Mouse (Mus musculus): ENCODE measurements around the gene Ptprq. TPM values are rescaled to one million over a fixed set of nuclear protein-coding genes. Genes with fewer than 3 reads are reported as not detected.

Gene Ptprq
- polyA plus RNA-seq, 2 experiments from 2014 or later: not detected

DNA sequence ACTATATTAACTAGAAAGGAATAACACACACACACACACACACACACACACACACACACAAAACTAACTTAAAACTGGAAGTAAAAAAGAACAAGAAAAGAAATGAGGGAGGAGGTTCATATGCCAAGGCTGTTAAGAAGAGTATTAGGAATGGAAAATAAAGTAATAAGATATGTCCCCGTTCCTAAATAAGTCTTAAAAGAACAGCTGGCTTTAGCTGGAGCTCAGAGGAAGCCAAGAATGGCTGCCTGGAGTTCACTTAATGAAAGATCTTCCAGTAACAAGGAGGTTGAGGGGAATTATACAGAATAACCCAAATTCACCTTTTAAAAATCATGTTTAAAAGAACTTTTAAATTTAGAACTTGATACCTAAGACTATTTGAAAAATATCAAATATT, 93.2 kb downstream of the Ptprq start:
- no peak for ATAC-seq

DNA sequence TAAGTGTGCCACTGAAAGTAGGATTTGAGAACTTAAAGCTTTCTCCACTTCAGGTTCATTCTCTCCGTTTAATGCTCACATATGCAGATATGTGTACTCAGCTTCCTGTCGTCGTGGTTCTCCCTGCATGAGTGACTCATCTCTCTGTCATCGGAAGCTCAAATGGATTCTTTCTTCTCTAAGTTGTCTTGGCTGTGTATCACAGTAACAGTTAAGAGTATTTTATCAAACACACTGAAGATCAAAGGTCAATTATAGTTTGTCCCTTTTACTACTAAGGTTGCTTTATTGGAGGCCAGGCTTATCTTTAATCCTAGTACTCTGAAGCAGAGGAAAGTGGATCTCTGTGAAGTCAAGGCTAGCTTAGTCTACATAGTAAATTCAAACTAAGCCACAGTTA, 95.6 kb downstream of the Ptprq start:
- no peak for ATAC-seq

DNA sequence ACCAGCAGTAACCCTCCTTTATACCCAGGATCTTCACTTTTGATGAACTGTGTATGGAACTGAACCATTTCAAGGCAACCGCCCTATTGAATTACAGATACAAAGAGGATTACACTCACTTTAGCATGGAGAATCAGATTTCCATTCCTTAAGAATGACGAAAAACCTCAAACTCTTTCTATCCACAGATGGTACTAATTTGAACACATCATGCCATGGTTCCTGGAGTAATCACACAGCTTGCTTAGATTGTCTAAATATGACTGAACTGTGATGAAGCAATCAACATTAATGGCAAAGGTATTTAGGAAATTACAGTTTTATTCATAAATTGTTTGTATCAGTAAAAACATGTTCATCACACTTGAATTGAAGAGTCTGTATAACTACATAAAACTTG, 104.4 kb downstream of the Ptprq start:
- no peak for ATAC-seq

DNA sequence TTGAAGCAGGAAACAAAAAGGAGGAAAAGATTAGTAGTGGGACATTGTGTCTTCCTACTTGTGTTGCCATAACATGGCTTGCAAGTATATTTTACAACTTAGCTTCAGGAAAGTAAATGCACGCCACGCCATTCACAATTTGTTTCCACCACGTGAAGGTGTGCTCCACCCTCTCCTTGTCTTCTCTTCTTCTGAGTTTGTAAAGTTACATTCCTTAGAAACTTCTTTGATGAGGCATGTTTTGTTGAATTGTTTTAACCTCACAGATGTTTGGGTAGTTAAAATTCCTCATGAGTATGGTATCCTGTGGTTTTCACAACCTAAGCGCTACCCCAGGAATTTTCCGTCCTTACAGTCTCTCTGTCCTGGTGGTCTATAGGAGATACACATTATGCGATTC, 118.5 kb downstream of the Ptprq start:
- no peak for ATAC-seq

GRCm38 (mm10) chr10:107583360-107583759, 136.5 kb downstream of the Ptprq start:
- ATAC-seq: no peak

DNA sequence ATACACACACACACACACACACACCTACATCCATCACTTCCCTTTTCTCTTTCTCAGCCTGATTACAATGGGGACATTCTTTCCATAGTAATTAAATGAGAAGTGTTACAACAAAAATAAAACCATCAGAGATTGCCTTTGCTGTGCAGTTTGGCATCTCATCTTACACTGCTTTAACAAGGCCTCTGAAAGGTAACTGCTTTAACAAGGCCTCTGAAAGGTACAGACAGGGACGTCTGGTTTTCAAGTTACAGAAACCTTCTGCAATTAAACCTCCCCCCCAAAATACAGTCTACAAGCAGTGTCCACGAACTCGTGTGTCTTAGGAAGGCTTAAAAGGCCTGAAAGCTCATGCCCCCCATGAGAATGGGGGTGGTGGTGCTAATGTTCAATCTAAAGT, 150.8 kb downstream of the Ptprq start:
- no peak for ATAC-seq

DNA sequence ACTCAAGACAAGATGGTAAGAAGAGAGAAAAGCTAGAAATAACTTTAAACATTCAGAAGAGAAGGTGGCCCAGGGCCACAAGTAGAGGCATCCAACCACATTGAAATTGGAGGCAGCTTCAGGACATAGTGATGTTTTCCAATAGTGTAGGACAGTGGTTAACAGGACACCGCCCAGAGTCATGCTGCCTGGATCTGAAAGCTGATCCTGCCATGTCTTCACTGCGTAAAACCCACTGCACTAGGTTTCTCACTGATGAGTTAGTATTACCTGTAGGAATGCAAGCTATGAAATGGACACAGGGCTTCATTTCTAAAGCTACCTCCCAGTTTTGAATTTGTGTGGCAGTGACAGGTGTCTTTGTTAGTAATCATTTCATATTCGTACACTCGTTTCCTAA, 151.6 kb downstream of the Ptprq start:
- ATAC-seq: no peak

DNA sequence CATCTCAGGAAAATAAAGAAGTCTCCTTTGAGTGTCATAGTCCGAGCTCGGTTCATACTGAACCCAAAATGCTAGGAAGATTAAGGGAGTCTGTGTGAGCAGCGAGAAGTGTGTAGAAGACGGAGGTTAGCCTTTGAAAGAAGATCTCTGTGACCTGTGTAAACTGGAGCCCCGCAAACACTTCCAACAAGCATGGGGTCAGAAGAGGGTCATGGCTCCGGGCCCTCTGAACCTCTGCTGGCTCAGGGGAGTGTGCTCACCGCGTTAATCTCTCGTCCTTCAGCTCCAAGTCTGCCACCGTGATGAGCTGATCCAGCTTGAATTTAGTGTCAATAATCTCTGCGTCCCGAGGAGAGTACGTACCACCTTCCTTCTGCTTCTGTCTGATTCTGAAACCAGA, 157.0 kb downstream of the Ptprq start:
- no peak for ATAC-seq

DNA sequence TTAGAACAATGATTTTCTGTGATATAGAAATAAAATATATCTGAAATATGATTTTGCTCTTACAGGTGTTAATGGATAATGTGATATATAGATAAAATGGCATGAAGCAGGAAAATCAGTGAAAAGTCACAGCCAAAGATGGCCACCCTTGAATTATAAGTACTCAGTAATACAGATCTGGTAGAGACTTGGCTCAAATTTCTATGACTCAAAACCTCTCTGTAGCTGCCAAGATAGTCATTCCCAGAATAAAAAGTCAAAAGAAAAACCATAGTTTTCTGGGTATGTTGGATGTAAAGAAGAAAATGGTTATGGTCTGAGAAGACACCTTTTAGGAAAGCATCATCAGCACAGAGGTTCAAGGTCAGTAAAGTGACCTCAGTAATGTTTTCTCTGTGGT, 159.0 kb downstream of the Ptprq start:
- no peak for ATAC-seq

GRCm38 (mm10) chr10:107543026-107543425, 176.8 kb downstream of the Ptprq start:
- ATAC-seq: no peak

DNA sequence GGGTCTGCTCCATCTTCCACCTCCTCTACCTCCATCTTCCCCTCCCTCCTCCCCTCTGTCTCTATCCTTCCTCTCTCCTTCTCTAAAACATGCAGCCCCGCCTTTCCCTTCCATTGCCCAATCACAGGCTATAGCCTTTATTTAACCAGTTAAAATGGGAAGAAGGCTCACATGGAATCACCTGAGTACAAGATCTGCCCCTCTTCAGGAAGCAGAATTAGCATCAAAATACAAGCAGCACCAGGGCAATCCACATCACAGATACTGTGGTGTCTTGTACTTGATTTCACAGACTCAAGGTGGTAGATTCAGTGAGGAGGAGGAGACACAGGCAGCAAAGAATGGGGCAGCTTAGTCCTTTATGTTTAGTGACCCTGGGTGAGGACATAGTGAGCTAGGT, 191.1 kb downstream of the Ptprq start:
- no peak for ATAC-seq

DNA sequence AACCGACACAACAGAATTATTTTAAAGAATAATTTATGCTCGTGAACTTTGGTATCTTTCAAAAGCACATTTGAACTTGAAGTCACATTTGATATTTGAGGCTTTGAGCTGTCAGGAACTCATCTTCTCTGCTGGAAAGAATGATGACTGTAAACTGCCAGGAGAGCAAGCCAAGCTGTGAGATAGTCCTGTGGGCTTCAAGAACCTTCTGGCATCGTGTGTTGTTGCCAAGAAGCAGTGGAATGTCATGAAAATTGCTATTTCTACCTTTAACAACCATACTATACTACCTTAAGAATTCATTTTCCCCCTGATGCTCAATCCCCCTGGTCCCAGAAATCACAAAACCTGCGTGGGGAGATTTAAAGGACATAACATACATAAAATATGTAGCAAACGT, 200.6 kb downstream of the Ptprq start:
- ATAC-seq: no peak

GRCm38 (mm10) chr10:107516641-107517040, 203.2 kb downstream of the Ptprq start:
- no peak for ATAC-seq

DNA sequence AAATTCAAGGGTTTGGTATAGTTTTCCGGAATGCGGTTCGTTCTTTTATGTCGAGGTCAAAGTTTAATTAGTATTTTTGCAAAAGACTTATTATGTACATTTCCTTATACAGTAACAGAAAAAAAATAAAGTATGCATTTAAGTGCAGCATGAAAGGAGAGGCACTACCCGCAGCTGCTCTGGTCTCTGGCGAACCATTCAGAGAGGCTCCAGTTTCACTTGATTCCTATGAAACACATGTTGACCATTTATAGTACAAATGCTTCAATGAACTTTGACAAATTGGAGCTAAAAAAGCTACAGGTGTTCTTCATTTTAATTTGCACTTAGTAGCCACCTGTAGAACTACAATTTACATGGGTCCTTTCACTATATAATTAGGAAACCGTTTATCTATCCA, 205.1 kb downstream of the Ptprq start:
- ATAC-seq: no peak

DNA sequence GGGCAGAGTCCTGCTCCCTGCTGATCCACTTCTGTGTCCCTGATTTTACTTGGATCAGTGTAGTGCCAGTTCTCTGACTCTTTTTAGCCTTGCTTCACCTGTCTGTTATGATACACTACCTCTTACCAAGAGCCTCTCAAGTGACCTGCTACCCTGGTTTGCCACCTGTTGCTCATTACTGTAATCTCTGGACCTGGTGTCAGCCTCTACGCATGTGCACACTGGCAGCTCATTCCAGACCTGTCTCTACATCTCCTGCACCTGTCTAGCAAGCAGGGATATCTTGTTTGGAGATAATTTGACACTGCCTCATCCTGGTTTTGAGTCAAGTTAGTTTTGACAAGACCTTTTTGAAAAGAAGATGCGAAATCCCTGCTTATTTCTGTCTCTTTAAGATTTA, 213.5 kb downstream of the Ptprq start:
- ATAC-seq: no peak

- ATAC-seq: no peak
These were observed 216.4 kb downstream of the Ptprq start for GRCm38 (mm10) chr10:107503430-107503829.

DNA sequence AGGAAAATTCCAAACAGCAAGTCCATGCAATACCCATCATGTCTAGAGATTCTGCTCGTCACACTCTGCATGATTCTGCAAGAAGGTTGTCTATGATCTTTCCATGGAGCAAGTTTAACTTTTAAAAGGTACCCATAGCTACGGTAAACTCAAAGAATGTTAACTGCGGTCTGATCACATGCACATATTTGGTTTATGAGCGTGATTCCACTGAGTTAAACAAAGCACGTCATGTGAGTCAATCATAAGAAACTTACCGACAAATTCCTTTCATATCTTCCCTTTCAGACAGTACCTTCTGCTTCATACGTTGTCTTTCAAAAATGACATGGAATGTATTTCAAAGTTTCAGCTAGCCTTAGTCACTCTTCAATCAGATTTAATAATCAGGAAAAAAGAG, 217.7 kb downstream of the Ptprq start:
- ATAC-seq: no peak

DNA sequence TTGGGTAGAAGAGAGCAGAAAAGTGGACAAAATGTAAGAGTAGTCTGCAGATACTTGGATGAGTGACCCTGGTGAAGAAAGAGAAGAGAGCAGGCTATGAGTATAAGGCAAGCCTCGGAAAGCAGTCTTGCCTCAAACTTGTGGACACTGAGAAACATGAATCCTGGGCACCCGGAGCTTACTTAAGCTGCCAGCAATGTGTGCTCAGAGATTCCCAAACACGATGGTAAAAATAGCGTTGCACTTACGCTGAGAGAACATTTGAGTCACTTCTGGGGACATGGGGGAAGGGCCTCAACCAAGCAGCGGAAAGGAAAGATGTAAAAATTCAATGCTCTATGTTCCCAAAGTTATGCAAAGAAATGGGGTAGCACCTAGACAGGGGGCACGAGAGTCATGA, 220.2 kb downstream of the Ptprq start:
- no peak for ATAC-seq

DNA sequence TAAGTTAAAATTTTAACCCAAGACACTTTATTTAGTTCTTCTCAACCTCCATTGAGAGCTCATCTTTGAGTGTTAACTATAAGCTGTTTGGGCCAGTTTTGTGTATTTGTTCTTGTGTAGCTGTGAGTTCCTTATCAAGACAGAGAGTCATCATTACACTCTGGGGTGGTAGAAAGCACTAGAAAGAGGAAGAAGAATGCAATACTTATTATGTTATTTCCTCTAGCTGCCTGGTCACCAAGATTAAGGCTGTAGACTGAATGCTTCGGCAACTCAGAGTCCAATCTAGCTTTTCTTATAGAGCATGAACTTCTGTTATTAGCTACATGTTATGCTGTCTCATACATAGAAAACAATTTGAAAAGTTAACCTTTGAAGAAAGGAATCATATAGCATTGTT, 223.4 kb downstream of the Ptprq start:
- no peak for ATAC-seq

DNA sequence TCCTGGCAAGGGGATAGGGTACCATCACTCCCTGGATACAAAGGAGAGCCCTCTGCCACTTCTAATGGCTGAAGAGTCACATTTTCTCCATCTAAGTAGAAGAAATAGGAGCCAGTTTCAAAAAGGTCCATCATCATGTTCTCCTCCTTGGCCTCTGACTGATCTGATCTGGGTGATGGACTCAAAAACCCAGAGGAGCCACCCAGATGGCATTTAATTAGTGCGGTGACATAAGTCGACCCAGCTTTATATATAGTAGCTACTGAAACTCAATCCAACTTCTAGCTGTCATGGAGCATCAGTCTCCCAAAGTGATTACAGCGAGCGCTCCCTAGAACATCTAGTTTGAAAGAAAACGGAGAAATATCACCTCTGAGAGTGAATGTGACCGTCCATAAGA, 225.3 kb downstream of the Ptprq start, which contains the start of gene Myf6:
Myf6 (minus strand) TSS at position 170 of the 400 bp plus-strand sequence.
- ATAC-seq: no peak

DNA sequence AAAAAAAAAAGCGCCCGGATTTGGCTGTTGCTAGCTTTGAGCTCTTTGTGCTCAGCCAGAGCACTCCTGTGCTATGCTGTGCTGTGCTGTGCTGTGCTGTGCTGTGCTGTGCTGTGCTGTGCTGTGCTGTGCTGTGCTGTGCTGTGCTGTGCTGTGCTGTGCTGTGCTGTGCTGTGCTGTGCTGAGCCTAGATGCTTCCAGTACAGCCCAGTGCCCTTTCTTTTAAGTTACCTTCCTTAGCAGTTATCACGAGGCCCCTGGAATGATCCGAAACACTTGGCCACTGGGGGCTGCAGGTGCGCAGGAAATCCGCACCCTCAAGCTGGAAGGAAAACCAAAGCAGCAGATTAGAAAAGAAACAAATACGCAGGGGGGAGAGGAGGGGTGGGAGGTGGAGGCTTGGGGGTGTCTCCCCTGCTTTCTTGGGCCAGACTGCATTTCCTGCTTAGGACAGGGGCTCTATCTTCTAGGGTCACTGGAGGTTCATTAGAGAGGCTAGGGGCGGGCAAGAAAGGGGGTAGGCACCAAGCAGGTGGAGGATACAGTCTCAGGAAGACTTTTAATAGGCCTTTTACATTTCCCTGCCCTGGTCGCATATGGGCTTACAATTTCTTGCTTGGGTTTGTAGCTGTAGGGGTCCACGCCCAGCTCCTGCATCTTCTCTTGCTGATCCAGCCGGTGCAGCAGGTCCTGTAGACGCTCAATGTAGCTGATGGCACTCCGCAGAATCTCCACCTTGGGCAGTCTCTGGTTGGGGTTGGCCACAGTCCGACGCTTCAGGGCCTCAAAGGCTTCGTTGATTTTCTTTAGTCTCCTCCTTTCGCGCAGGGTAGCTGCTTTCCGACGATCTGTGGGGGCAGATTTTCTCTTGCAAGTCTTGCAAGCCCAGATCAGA, 226.0 kb downstream of the Ptprq start:
- no peak for ATAC-seq

- ATAC-seq: no peak
These were observed 226.8 kb downstream of the Ptprq start for GRCm38 (mm10) chr10:107492867-107493579.

DNA sequence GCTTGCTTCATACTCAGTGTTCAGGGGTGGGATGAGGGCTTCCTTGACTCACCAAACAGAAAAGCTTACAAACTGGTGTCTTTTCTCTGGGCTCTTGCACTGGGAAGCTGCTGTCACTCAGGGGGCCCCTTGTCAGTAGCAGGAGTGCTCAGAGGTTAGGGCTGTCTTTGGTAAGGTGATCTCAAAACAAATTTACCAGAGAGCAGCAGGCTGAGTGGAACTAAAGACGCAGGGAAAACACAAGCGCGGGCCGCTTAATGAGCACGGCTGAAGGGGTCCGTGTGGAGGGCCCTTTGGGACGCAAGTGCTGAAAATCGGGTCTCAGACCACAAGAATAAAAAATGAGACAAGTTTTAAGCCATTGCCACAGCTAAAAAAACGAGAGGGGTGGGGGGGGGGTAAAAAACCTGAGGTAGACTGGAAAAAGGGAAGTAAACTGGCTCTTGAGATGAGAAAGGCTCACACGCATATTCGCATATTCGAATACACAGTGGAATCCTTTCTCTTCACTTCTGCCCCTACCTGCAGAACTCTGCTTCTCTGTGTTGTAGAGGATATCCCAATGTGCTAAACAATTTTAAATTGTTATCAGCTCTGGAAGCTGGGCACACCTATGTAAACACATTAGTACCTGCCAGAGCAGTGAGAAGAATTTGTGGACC, 231.1 kb downstream of the Ptprq start:
- ATAC-seq: no peak

DNA sequence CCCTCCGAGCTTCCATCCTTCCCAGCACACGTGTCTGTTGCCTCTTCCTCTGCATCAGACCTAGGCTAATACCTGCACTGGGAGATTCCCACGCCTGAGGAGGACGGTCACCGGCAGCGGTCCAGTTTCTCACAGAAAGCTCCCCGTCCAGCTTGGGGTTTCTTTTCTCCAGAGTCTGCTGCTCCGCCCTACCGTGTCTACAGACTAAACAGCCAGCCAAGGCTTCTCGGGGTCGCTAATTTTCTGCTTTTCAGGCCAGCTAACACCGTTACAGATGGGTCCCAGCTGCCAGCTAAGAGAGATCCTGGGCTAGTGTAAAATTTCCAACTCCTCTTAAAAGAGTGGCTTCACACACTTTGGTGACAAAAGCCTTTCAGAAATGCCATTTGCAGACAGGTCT, 233.1 kb downstream of the Ptprq start:
- no peak for ATAC-seq

Data from CD4-positive, CD25-positive, alpha-beta regulatory T cell, adult 4 months (primary cell).